Mouse (Mus musculus): ENCODE results near the gene Adap1. TPM values are rescaled to one million over a fixed set of nuclear protein-coding genes. Genes with fewer than 3 reads are reported as not detected.

Gene Adap1
- polyA plus RNA-seq, 1 experiment from 2014 or later, result 4.1 TPM

DNA sequence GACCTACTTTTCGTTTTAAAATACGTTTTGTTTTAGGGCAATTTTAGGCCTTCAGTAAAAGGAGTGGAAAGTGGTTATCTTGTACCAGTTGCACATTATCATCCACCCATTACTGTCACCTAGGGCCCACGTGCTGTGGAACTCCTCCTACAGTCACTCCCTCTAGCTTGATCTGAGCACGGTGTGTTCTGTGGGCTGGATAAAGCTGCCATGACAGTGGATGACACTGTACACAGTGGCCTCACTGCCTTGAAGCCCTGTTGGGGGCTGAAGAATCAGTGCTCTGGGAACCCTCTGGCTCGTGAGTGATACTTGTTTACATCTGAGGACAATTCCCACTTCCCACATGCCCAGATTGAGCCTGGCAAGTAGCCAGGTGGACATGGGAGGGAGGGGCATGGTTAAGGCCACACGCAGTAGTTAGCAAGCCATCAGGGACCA, 72.1 kb downstream of the Adap1 start:
- DNase-seq (ENCODE audit: low spot score) (peak; percentile 67), ATAC-seq (peak; percentile 15)
- 2% methylated on average over 6 of the region's 6 CpGs for WGBS
- peaks cover 1% of the 10 kb centered on the region; the same call in 1 of the 2 replicates for H3K36me3 ChIP-seq (ENCODE audit: insufficient read depth, low read length)
- peak overlapping the region; percentile 79 for H3K4me2 ChIP-seq (replicated peaks; ENCODE audit: low read depth, low read length)
- peak overlapping the region; percentile 70 for H3K9ac ChIP-seq (replicated peaks; ENCODE audit: low read depth)
- no peaks in the 10 kb centered on the region for H3K9me3 ChIP-seq (ENCODE audit: low read length)
- H3K4me1 ChIP-seq (ENCODE audit: insufficient read depth, low read depth, low read length), result peaks cover 32% of the 10 kb centered on the region
- no peaks in the 10 kb centered on the region for H3K27me3 ChIP-seq (replicated peaks; ENCODE audit: insufficient read depth, low read length)
- peak overlapping the region; percentile 79 for H3K4me3 ChIP-seq (ENCODE audit: low read depth, low read length)
- TF ChIP-seq CTCF (IDR thresholded peaks at IDR 0.05) (no peak), EP300 (IDR thresholded peaks at IDR 0.05) (no peak)
- H3K27ac ChIP-seq (ENCODE audit: low read length), result peak overlapping the region; percentile 95

DNA sequence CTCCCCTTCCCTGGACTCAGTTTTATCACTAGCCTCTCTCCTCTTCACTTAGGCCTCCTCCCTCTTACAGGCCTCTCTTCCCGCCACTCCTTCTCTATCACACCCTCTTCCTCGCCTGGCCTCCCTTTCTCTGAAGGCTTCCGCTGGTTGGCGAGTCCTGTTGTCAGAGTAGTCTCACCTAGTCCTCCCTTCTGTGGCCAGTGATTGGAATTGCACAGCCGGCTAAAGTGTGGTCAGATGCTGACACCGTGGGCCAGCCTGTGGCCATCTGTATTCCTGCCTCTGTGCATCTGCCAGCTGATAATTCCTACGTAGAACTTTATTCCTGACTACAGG, 72.5 kb downstream of the Adap1 start:
- H3K36me3 ChIP-seq (ENCODE audit: insufficient read depth, low read length), result peaks cover 6% of the 10 kb centered on the region; the same call in 1 of the 2 replicates
- TF ChIP-seq EP300 (IDR thresholded peaks at IDR 0.05) (no peak), CTCF (IDR thresholded peaks at IDR 0.05) (peak; percentile 10)
- WGBS, result 0% methylated on average over 7 of the region's 7 CpGs

DNA sequence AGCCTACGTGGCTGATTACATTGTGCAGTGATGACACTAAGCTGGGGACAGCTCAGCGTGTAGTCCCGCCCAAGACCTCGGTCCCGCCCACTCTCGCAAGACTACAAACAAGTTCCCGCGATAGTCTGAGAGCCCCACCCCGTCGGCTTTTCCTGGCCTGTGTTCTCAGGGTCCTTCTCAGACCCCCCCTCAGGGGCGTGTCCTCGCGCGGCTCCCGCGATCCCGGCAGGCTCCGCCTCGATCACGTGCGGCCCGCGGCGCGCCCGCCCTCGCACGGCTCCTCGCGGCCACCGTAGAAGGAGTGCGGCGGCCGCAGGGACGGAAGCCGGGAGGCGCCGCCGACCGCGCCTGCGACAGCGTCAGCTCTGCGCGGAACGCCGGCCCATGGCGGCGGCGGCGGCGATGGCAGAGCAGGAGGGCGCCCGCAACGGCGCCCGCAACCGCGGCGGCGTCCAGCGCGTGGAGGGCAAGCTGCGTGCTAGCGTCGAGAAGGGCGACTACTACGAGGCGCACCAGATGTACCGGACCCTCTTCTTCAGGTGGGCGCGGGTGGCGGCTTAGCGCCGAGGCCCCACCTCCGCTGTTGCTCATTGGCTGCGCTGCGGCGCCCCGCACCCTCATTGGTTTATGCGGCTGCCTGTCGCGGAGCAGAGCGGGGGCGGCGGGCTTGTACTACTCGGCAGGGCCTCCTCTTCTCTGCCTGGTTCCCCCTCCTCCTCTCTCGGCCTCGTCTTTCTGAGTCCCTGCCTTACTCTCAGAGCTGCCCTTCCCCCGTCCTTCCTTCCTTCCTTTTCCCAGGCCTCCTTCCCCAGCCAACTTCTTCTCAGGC, 73.1 kb downstream of the Adap1 start, which contains the start of gene Get4:
Gene Get4 (plus strand): TSS at position 244 of the 829 bp plus-strand sequence.
- under 1% methylated on average over 54 of the region's 90 CpGs for WGBS
- peak; percentile 93 for ATAC-seq
- H3K4me1 ChIP-seq (ENCODE audit: insufficient read depth, low read depth, low read length), result peaks cover 31% of the 10 kb centered on the region
- no peak for TF ChIP-seq CTCF (IDR thresholded peaks at IDR 0.05)
- TF ChIP-seq EP300 (IDR thresholded peaks at IDR 0.05), result peak; percentile 81
- peaks cover 12% of the 10 kb centered on the region; the same call in 1 of the 2 replicates for H3K36me3 ChIP-seq (ENCODE audit: insufficient read depth, low read length)
- DNase-seq (ENCODE audit: low spot score), result peak; percentile 100
- H3K27me3 ChIP-seq (replicated peaks; ENCODE audit: insufficient read depth, low read length), result no peaks in the 10 kb centered on the region
- H3K4me3 ChIP-seq (ENCODE audit: low read depth, low read length), result peak within 1 kb of the TSS; percentile 79
- no peaks in the 10 kb centered on the region for H3K9me3 ChIP-seq (ENCODE audit: low read length)
- H3K27ac ChIP-seq (ENCODE audit: low read length), result peak within 1 kb of the TSS; percentile 95
- peak within 1 kb of the TSS; percentile 70 for H3K9ac ChIP-seq (replicated peaks; ENCODE audit: low read depth)
- H3K4me2 ChIP-seq (replicated peaks; ENCODE audit: low read depth, low read length), result peak within 1 kb of the TSS; percentile 79

More for the DNA sequence above, 72.5 kb downstream of the Adap1 start:
- Histone ChIP-seq H3K9ac (replicated peaks; ENCODE audit: low read depth) (peak overlapping the region; percentile 70), H3K9me3 (ENCODE audit: low read length) (no peaks in the 10 kb centered on the region), H3K27me3 (replicated peaks; ENCODE audit: insufficient read depth, low read length) (no peaks in the 10 kb centered on the region), H3K4me2 (replicated peaks; ENCODE audit: low read depth, low read length) (peak overlapping the region; percentile 79), H3K27ac (ENCODE audit: low read length) (peak overlapping the region; percentile 95), H3K4me1 (ENCODE audit: insufficient read depth, low read depth, low read length) (peaks cover 32% of the 10 kb centered on the region), H3K4me3 (ENCODE audit: low read depth, low read length) (peak overlapping the region; percentile 79)
- no peak for DNase-seq (ENCODE audit: low spot score)
- ATAC-seq, result peak; percentile 12

DNA sequence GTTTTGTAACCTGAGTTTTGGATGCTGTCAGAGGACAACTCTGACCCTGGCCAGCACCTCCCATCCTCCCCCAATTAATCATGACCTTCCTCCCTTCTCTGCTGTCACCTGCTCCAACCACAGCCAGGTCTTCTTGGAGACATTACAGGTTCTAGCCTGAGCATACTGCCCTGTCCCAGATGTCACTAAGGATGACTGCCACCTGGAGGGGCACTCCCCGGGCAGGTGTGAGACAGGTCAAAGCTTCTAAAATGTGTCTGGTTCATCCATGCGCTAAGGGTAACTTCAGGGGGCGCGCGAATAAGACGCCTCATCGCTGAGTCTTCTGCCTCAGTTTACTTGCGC, 73.7 kb downstream of the Adap1 start:
- TF ChIP-seq EP300 (IDR thresholded peaks at IDR 0.05) (no peak), CTCF (IDR thresholded peaks at IDR 0.05) (peak; percentile 46)
- H3K9ac ChIP-seq (replicated peaks; ENCODE audit: low read depth), result peak overlapping the region; percentile 19
- 0% methylated on average over 8 of the region's 8 CpGs for WGBS

DNA sequence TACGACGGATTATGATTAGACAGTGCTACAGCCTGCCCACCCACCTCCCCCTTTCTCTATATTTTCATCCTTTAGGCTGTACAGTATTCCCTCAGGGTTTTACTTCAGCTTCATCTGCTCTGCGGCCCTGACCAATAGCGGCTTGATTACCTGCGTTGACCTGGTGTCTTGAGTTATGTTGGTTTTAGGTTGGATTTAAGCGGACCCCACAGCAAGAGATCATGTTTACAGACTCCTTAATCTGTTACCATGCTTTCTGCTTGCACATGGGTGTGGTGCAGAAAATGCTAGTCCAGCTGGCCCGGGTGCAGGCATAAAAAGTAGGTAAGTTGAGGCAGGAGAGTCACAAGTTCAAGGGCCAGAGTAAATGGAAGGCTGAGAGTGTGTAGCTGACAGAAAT, 74.1 kb downstream of the Adap1 start:
- Histone ChIP-seq H3K4me1 (ENCODE audit: insufficient read depth, low read depth, low read length) (peaks cover 28% of the 10 kb centered on the region), H3K36me3 (ENCODE audit: insufficient read depth, low read length) (peaks cover 22% of the 10 kb centered on the region; the same call in 1 of the 2 replicates), H3K9ac (replicated peaks; ENCODE audit: low read depth) (peak overlapping the region; percentile 19), H3K27ac (ENCODE audit: low read length) (peak overlapping the region; percentile 47; the same call in 1 of the 2 replicates), H3K4me2 (replicated peaks; ENCODE audit: low read depth, low read length) (no peak overlapping the region), H3K9me3 (ENCODE audit: low read length) (no peaks in the 10 kb centered on the region), H3K27me3 (replicated peaks; ENCODE audit: insufficient read depth, low read length) (no peaks in the 10 kb centered on the region), H3K4me3 (ENCODE audit: low read depth, low read length) (no peak overlapping the region)
- DNase-seq (ENCODE audit: low spot score), result no peak
- 82% methylated on average over 7 of the region's 7 CpGs for WGBS
- no peak for TF ChIP-seq CTCF (IDR thresholded peaks at IDR 0.05)
- TF ChIP-seq EP300 (IDR thresholded peaks at IDR 0.05), result no peak
- no peak for ATAC-seq

More for the DNA sequence above, 73.7 kb downstream of the Adap1 start:
- peak; percentile 1; the same call in 1 of the 2 replicates for ATAC-seq
- Histone ChIP-seq H3K9me3 (ENCODE audit: low read length) (no peaks in the 10 kb centered on the region), H3K27me3 (replicated peaks; ENCODE audit: insufficient read depth, low read length) (no peaks in the 10 kb centered on the region), H3K4me2 (replicated peaks; ENCODE audit: low read depth, low read length) (peak overlapping the region; percentile 79), H3K4me3 (ENCODE audit: low read depth, low read length) (peak overlapping the region; percentile 79), H3K27ac (ENCODE audit: low read length) (peak overlapping the region; percentile 47; the same call in 1 of the 2 replicates), H3K36me3 (ENCODE audit: insufficient read depth, low read length) (peaks cover 17% of the 10 kb centered on the region; the same call in 1 of the 2 replicates), H3K4me1 (ENCODE audit: insufficient read depth, low read depth, low read length) (peaks cover 28% of the 10 kb centered on the region)
- DNase-seq (ENCODE audit: low spot score), result no peak

DNA sequence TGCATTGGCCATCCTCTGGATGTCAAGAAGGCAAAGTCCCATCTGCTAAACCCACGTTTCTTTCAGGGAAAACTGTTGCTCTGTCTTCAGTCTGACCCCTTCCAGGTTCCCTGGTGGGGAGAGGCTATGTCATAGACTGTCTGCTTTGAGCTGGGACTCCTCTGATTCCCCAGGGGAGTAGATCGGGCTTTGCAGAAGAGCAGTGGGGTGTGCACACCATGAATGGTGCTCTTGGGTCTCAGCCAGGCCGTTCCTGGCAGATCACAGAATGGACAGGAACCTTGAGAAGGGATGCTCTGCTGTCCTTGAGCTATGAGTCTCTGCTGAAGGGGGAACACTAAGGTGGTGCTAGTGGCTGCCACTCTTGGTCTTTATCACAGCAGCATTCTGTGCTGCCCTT, 76.6 kb downstream of the Adap1 start:
- WGBS, result 74% methylated on average over 3 of the region's 3 CpGs
- peaks cover 10% of the 10 kb centered on the region; the same call in 1 of the 2 replicates for H3K4me1 ChIP-seq (ENCODE audit: insufficient read depth, low read depth, low read length)
- TF ChIP-seq EP300 (IDR thresholded peaks at IDR 0.05) (no peak), CTCF (IDR thresholded peaks at IDR 0.05) (no peak)
- H3K4me2 ChIP-seq (replicated peaks; ENCODE audit: low read depth, low read length), result no peak overlapping the region
- H3K9me3 ChIP-seq (ENCODE audit: low read length), result no peaks in the 10 kb centered on the region
- no peak overlapping the region for H3K4me3 ChIP-seq (ENCODE audit: low read depth, low read length)
- peaks cover 40% of the 10 kb centered on the region; the same call in 1 of the 2 replicates for H3K36me3 ChIP-seq (ENCODE audit: insufficient read depth, low read length)
- DNase-seq (ENCODE audit: low spot score) (no peak), ATAC-seq (no peak)
- H3K9ac ChIP-seq (replicated peaks; ENCODE audit: low read depth), result no peak overlapping the region
- no peak overlapping the region for H3K27ac ChIP-seq (ENCODE audit: low read length)
- no peaks in the 10 kb centered on the region for H3K27me3 ChIP-seq (replicated peaks; ENCODE audit: insufficient read depth, low read length)
